Mouse (Mus musculus) ES-CJ7 (cell line): ENCODE results near the gene Atox1.
A peak's percentile ranks its signal among the peaks of the same experiment; 100 is the strongest.
"Not testable (repeated sequence)": the region's sequence is repeated elsewhere in the genome, so short reads cannot be mapped to it uniquely, and the experiment has no call there.

Source experiments
- DNase-seq: peaks from one replicate; pipeline ENCODE4 v3.0.0; 2011; ENCODE audit warnings: low read depth, low spot score

The Atox1 gene

DNA sequence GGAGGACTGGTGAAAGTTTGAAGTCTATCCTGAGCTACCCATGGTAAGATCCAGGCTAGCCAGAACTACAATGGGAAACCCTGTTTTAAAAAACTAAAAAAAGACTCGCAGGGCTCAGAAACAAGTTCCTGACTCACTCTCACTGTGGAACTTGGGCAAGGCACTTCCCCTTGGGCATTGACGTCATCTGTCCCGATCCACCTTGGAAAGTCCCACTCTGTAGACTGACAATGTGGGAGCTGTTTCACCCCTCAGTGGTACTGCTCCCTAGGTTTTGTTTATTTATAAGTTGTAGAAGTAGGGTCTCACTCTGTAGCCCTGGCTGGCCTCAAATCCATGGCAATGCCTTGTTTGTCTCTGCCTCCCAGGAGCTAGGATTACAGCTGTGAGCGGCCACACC, 7.4 kb downstream of the Atox1 start:
- DNase-seq: no peak

GRCm38 (mm10) chr11:55450311-55450710, 10.7 kb downstream of the Atox1 start:
- peak; percentile 62 for DNase-seq

GRCm38 (mm10) chr11:55449531-55449930, 11.5 kb downstream of the Atox1 start:
- DNase-seq: no peak

DNA sequence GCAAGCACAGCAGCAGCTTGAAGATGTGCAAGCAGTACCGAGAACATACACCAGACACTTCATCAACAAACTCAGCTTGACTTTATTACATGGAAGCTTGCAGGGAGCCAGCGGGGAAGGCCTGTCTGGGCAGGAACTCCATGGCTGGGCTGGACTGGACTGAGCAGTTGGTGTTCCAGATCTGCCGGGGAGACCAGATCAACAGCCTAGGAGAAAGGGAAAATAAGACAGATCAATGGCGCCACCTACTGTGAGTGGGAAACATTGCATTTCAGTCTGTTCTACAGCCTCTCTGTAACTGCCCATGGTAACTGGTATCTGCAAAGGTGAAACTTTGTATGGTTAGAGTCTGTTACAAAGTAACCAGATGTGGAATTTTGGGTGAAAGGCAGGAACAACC, 14.5 kb downstream of the Atox1 start:
- peak; percentile 84 for DNase-seq

- DNase-seq: peak; percentile 88
These were observed 16.3 kb downstream of the Atox1 start for GRCm38 (mm10) chr11:55444772-55445171.

DNA sequence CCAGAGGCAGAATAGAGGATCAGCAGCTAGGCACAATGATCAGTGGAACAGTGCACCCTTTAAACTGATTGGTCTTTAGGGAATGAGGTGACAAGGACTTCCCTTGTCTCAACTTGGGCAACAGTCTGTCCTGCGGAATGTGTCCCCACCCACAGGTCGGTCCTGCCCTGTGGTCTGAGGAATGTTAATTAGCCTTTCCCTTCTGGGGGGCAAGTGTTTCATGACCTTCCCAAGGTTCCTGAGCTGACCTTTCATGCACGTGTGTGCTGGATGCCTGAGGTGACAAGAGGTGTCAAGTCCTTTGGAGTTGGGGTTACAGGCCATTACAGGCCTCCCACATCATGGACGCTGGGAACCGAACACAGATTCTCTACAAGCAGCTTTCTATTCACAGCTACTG, 21.3 kb downstream of the Atox1 start:
- DNase-seq: no peak

GRCm38 (mm10) chr11:55438031-55438430, 23.0 kb downstream of the Atox1 start:
- no peak for DNase-seq

- no peak for DNase-seq
These were observed 24.9 kb downstream of the Atox1 start for GRCm38 (mm10) chr11:55436089-55436488.

- no peak for DNase-seq
These were observed 28.1 kb downstream of the Atox1 start for GRCm38 (mm10) chr11:55432981-55433380.

DNA sequence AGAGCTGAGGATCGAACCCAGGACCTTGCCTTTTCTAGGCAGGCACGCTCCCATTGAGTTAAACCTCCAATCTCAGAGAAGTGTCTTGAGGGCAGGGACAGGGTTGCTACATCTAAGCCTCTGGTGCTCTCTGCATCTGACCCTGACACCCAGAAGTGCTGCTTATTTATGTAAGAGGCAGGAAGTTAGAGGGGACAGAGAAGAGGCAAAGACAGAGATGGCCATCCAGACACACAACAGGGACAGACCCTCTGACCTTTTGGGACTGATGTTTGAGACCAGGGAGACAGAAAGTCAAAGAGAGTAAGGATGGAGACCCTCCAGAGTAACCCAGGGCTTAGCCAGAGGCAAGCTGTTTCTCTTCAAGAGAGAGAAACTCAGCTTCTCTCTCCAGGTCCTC, 31.1 kb downstream of the Atox1 start:
- DNase-seq: no peak

- DNase-seq: peak; percentile 57
These were observed 32.6 kb downstream of the Atox1 start for GRCm38 (mm10) chr11:55428186-55429012.

- no peak for DNase-seq
These were observed 36.2 kb downstream of the Atox1 start for GRCm38 (mm10) chr11:55424746-55425360.

GRCm38 (mm10) chr11:55423756-55424155, 37.3 kb downstream of the Atox1 start:
- DNase-seq: peak; percentile 82

GRCm38 (mm10) chr11:55422978-55423377, 38.1 kb downstream of the Atox1 start, which contains the start of gene Sparc:
Gene Sparc (minus strand): TSS chr11:55423183.
- no peak for DNase-seq

DNA sequence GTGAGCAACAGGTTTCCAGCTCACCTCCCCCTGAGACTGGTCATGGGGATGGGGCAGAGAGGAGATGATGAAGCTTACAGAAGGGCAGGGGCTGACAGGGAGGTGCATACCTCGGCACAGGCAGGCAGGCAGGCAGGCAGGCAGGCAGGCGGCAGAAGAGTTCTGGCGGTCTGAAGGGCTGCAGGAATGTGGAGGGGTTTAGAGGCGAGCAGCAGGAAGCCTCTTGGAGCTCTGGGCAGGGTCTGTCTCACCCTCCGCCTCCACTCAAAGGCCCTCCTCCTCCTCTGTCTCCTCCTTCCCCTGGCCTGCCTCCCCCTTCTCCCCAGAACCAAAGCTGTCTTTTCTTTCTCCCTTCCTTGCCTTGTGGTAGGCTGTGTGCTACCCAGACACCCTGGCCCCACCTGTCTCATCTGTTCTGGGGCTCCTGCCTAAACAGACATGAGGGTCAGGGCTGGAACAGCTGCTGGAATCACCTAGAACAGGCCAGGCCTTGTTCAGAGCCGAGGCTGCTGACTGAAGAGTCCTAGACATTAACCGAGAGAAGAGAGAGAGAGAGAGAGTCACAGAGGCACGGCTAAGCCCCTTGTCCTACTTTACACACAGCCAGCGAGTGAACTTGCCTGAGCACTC, 41.2 kb downstream of the Atox1 start:
- DNase-seq: peak; percentile 81

- DNase-seq: no peak
These were observed 41.8 kb downstream of the Atox1 start for GRCm38 (mm10) chr11:55419296-55419677.

GRCm38 (mm10) chr11:55418704-55419061, 42.4 kb downstream of the Atox1 start:
- DNase-seq: no peak

- DNase-seq: peak; percentile 90
These were observed 42.9 kb downstream of the Atox1 start for GRCm38 (mm10) chr11:55417898-55418703.

GRCm38 (mm10) chr11:55416609-55417265, 44.3 kb downstream of the Atox1 start:
- DNase-seq: no peak

- not testable (repeated sequence) for DNase-seq
These were observed 45.3 kb downstream of the Atox1 start for GRCm38 (mm10) chr11:55415731-55416130.

DNA sequence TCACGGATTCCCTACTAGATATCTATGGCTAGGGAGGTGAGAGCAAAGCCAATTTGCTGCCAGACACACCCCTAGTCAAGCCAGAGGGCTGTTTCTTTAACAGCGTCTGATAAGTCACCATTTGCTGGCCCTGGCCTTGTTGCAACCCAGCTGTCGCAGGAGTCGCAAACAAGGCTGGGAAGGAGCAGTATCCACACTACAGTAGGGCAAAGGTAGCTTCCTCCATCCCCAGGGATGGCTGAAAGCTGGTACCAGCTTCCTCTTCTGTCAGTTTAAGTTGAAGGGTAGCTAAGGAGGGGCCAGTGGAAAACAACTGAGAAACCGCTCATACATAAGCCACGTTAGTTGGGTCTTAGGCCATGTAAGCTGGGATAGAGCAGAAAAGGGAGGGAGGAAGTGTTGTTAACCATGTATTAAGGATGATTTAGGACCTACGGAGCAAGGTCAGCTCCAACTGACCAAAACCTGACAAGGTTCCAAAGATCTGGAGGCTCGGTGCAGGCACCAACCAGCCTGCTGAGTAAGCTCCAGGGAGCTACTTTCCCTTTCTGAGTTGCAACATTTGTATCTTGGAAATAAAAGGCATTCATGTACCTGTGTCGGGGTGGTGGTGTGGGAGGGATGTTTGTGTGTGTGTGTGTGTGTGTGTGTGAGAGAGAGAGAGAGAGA, 45.9 kb downstream of the Atox1 start:
- DNase-seq: no peak
